Mouse (Mus musculus) v-Abl transformed pro-B cells (cell line): ENCODE results near the gene Gm21680.
"Not testable (repeated sequence)": the region's sequence is repeated elsewhere in the genome, so short reads cannot be mapped to it uniquely, and the experiment has no call there.

ENCODE experiments used
- in situ Hi-C, 2 experiments: fragments of 400-800 bp; cut with MboI; formaldehyde crosslinking; loops; one replicate each; pipeline ENCODE4 v1.15.1; 2025; ENCODE audit not compliant: unreplicated experiment in 2 of 2

Gm21680 gene

DNA sequence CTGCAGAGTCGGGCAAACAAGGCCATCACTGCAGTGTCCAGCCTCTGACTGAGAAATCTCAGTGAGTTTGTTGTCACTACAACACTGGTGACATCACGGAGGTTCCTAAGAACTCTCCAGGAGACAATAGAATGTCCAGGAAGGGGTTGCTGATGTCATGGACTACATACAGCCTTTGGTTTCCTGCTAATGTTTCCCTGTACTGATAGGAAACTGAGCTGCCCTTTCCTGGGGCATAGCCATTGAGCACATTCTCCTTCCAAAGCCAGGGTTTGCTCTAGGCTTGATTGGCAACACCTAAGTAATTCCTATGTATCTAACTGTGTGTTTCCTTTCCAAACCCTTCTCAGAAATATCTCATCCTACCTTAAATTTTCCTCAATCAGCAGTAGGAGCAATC, at the start of gene Gm21680:
Gm21680 (minus strand) TSS at position 101 of the 400 bp plus-strand sequence.
- in situ Hi-C loops, result not testable (repeated sequence)

- in situ Hi-C loops, result not testable (repeated sequence)
Measured at GRCm38 (mm10) chr5:26007697-26008096, 35.2 kb upstream of the Gm21680 start.

DNA sequence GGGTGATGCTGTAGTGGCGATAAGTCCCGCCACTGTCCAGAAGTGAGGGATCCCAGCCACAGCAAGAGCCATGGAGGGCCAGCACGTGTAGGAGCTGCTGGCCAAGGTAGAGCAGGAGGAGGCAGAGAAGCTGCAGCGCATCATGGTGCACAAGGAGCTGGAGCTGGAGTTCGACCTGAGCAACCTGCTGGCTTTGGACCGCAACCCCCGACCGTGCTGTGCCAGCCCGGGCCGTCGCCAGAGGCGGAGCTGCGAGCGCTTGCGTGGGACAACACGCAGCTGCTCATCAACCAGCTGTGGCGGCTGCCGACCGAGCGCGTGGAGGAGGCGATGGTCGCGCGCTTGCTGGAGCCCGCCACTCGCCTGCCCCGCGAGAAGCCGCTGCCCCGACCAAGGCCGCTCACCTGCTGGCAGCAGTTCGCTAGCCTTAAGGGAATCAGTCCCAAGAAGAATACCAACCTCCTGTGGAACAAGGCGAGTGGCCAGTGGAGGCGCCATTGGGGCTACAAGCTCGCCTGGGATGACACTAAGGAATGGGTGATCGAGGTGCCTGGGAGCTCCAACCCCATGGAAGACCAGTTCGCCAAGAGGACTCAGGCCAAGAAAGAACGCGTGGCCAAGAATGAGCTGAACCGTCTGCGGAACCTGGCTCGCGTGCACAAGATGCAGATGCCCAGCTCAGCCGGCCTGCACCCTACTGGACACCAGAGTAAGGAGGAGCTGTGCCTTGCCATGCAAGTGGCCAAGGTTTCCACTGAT, 34.7 kb upstream of the Gm21680 start:
- in situ Hi-C loops, result not testable (repeated sequence)

DNA sequence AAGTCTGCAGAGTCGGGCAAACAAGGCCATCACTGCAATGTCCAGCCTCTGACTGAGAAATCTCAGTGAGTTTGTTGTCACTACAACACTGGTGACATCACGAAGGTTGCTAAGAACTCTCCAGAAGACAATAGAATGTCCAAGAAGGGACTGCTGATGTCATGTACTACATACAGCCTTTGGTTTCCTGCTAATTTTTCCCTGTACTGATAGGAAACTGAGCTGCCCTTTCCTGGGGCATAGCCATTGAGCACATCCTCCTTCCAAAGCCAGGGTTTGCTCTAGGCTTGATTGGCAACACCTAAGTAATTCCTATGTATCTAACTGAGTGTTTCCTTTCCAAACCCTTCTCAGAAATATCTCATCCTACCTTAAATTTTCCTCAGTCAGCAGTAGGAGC, 32.2 kb upstream of the Gm21680 start, which contains the start of gene Gm1979:
Gm1979 (minus strand) TSS at position 101 of the 400 bp plus-strand sequence.
- in situ Hi-C loops, result not testable (repeated sequence)

DNA sequence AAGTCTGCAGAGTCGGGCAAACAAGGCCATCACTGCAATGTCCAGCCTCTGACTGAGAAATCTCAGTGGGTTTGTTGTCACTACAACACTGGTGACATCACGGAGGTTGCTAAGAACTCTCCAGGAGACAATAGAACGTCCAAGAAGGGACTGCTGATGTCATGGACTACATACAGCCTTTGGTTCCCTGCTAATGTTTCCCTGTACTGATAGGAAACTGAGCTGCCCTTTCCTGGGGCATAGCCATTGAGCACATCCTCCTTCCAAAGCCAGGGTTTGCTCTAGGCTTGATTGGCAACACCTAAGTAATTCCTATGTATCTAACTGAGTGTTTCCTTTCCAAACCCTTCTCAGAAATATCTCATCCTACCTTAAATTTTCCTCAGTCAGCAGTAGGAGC, 16.1 kb upstream of the Gm21680 start, which contains the start of gene Gm21698:
Gm21698 (minus strand) TSS at position 101 of the 400 bp plus-strand sequence.
- in situ Hi-C loops, result not testable (repeated sequence)

- in situ Hi-C loops, result not testable (repeated sequence)
Measured at GRCm38 (mm10) chr5:25957050-25957449, 15.4 kb downstream of the Gm21680 start.

DNA sequence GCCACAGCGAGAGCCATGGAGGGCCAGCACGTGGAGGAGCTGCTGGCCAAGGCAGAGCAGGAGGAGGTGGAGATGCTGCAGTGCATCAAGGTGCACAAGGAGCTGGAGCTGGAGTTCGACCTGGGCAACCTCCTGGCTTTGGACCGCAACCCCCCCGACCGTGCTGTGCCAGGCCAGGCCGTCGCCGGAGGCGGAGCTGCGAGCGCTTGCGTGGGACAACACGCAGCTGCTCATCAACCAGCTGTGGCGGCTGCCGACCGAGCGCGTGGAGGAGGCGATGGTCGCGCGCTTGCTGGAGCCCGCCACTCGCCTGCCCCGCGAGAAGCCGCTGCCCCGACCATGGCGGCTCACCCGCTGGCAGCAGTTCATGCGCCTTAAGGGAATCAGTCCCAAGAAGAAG, 15.9 kb downstream of the Gm21680 start:
- in situ Hi-C loops, result not testable (repeated sequence)

DNA sequence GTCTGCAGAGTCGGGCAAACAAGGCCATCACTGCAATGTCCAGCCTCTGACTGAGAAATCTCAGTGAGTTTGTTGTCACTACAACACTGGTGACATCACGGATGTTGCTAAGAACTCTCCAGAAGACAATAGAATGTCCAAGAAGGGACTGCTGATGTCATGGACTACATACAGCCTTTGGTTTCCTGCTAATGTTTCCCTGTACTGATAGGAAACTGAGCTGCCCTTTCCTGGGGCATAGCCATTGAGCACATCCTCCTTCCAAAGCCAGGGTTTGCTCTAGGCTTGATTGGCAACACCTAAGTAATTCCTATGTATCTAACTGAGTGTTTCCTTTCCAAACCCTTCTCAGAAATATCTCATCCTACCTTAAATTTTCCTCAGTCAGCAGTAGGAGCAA, 18.1 kb downstream of the Gm21680 start, which contains the start of gene Gm21671:
Gm21671 (minus strand) TSS at position 101 of the 400 bp plus-strand sequence.
- in situ Hi-C loops, result not testable (repeated sequence)

- in situ Hi-C loops, result loop anchor here in 1 of 2 experiments (25.0 kb wide), 1 partner anchor 92 kb away; the partner anchor contains the start of gene Speer4a
Measured at GRCm38 (mm10) chr5:25945391-25945790, 27.1 kb downstream of the Gm21680 start.

GRCm38 (mm10) chr5:25942281-25942680, 30.2 kb downstream of the Gm21680 start, which contains the start of gene Gm21663:
Gene Gm21663, minus strand, starts transcription at chr5:25942381.
- in situ Hi-C loops, result loop anchor here in 1 of 2 experiments (25.0 kb wide), 1 partner anchor 95 kb away; the partner anchor contains the start of gene Speer4a
